Mouse (Mus musculus): ENCODE results near the gene Gnpda2. TPM values are rescaled to one million over a fixed set of nuclear protein-coding genes. Genes with fewer than 3 reads are reported as not detected.

Gnpda2 gene
- polyA plus RNA-seq, 1 experiment from 2014 or later, result 26.2 TPM

Other genes with a start within 250 kb of the Gnpda2 start
- not detected in 2 replicates for gene Yipf7, start 49.7 kb downstream of the Gnpda2 start, polyA plus RNA-seq (2015; fragmentation: Nextera tagmentation; extraction: Ambion mirVana)
- gene Guf1, start 35.4 kb downstream of the Gnpda2 start, polyA plus RNA-seq (2015; fragmentation: Nextera tagmentation; extraction: Ambion mirVana), result 51.9 and 54.7 TPM in 2 replicates

Measured in midbrain, embryonic 15.5 days (tissue).